Mouse (Mus musculus): ENCODE measurements around the gene Ano6. TPM values are rescaled to one million over a fixed set of nuclear protein-coding genes. Genes with fewer than 3 reads are reported as not detected.

Gene Ano6
- polyA plus RNA-seq, 1 experiment from 2014 or later, result 32.4 TPM

GRCm38 (mm10) chr15:95976156-95976876 lies 185.7 kb downstream of the Ano6 start:
- H3K4me1 ChIP-seq, result peaks cover 10% of the 10 kb centered on the region
- H3K27ac ChIP-seq, result 0 out of 2 replicates have a peak overlapping the region, but pooled peaks have one; percentile 15
- no peak for DNase-seq (ENCODE audit: extremely low spot score, low spot score)

GRCm38 (mm10) chr15:95977169-95977938 lies 186.7 kb downstream of the Ano6 start:
- H3K4me3 ChIP-seq, result no peak overlapping the region
- peaks cover 10% of the 10 kb centered on the region for H3K4me1 ChIP-seq
- no peak for DNase-seq (ENCODE audit: extremely low spot score, low spot score)
- 83% methylated on average over 8 of the region's 8 CpGs for WGBS
- H3K27me3 ChIP-seq (ENCODE audit: poor library complexity, severe bottlenecking), result no peaks in the 10 kb centered on the region
- peaks cover 20% of the 10 kb centered on the region for H3K36me3 ChIP-seq (replicated peaks)
- H3K9me3 ChIP-seq, result no peaks in the 10 kb centered on the region
- H3K27ac ChIP-seq, result no peak overlapping the region

More at GRCm38 (mm10) chr15:95976156-95976876, 185.7 kb downstream of the Ano6 start:
- Histone ChIP-seq H3K4me3 (no peak overlapping the region), H3K9me3 (no peaks in the 10 kb centered on the region), H3K27me3 (ENCODE audit: poor library complexity, severe bottlenecking) (no peaks in the 10 kb centered on the region), H3K36me3 (replicated peaks) (peaks cover 28% of the 10 kb centered on the region)
- WGBS, result 65% methylated on average over 4 of the region's 4 CpGs

- no peak overlapping the region for H3K27ac ChIP-seq
- H3K27me3 ChIP-seq (ENCODE audit: poor library complexity, severe bottlenecking), result no peaks in the 10 kb centered on the region
- H3K4me3 ChIP-seq, result no peak overlapping the region
- H3K9me3 ChIP-seq, result no peaks in the 10 kb centered on the region
- peaks cover 10% of the 10 kb centered on the region for H3K4me1 ChIP-seq
- 93% methylated on average over 3 of the region's 3 CpGs for WGBS
- no peak for DNase-seq (ENCODE audit: extremely low spot score, low spot score)
- peaks cover 15% of the 10 kb centered on the region for H3K36me3 ChIP-seq (replicated peaks)
Measured at GRCm38 (mm10) chr15:95977939-95978252, 187.3 kb downstream of the Ano6 start.

GRCm38 (mm10) chr15:95980641-95981040 lies 190.0 kb downstream of the Ano6 start:
- DNase-seq (ENCODE audit: extremely low spot score, low spot score), result no peak
- Histone ChIP-seq H3K9me3 (no peaks in the 10 kb centered on the region), H3K27me3 (ENCODE audit: poor library complexity, severe bottlenecking) (no peaks in the 10 kb centered on the region), H3K36me3 (replicated peaks) (no peaks in the 10 kb centered on the region), H3K27ac (no peak overlapping the region), H3K4me1 (peaks cover 10% of the 10 kb centered on the region), H3K4me3 (no peak overlapping the region)
- WGBS, result 81% methylated on average over 5 of the region's 5 CpGs

GRCm38 (mm10) chr15:95987916-95988315 lies 197.3 kb downstream of the Ano6 start:
- H3K4me1 ChIP-seq, result no peaks in the 10 kb centered on the region
- no peaks in the 10 kb centered on the region for H3K36me3 ChIP-seq (replicated peaks)
- H3K27ac ChIP-seq, result no peak overlapping the region
- WGBS, result 96% methylated on average over 3 of the region's 3 CpGs
- no peaks in the 10 kb centered on the region for H3K27me3 ChIP-seq (ENCODE audit: poor library complexity, severe bottlenecking)
- H3K4me3 ChIP-seq, result no peak overlapping the region
- H3K9me3 ChIP-seq, result peaks cover 5% of the 10 kb centered on the region; the same call in 1 of the 2 replicates
- DNase-seq (ENCODE audit: extremely low spot score, low spot score), result peak; percentile 1

- 88% methylated on average over 9 of the region's 9 CpGs for WGBS
- H3K4me1 ChIP-seq, result no peaks in the 10 kb centered on the region
- H3K27me3 ChIP-seq (ENCODE audit: poor library complexity, severe bottlenecking), result no peaks in the 10 kb centered on the region
- peaks cover 5% of the 10 kb centered on the region; the same call in 1 of the 2 replicates for H3K9me3 ChIP-seq
- no peak overlapping the region for H3K27ac ChIP-seq
- no peaks in the 10 kb centered on the region for H3K36me3 ChIP-seq (replicated peaks)
- DNase-seq (ENCODE audit: extremely low spot score, low spot score), result peak; percentile 9
- no peak overlapping the region for H3K4me3 ChIP-seq
Measured at GRCm38 (mm10) chr15:95989496-95990124, 199.0 kb downstream of the Ano6 start.

GRCm38 (mm10) chr15:96002958-96003601 lies 212.4 kb downstream of the Ano6 start:
- H3K27ac ChIP-seq, result no peak overlapping the region
- H3K27me3 ChIP-seq (ENCODE audit: poor library complexity, severe bottlenecking), result no peaks in the 10 kb centered on the region
- H3K4me3 ChIP-seq, result no peak overlapping the region
- no peaks in the 10 kb centered on the region for H3K4me1 ChIP-seq
- no peak for DNase-seq (ENCODE audit: extremely low spot score, low spot score)
- no peaks in the 10 kb centered on the region for H3K9me3 ChIP-seq
- H3K36me3 ChIP-seq (replicated peaks), result no peaks in the 10 kb centered on the region
- WGBS, result 85% methylated on average over 6 of the region's 6 CpGs

GRCm38 (mm10) chr15:96011640-96012390 lies 221.2 kb downstream of the Ano6 start:
- Histone ChIP-seq H3K4me3 (no peak overlapping the region), H3K9me3 (peaks cover 11% of the 10 kb centered on the region; the same call in 1 of the 2 replicates), H3K27me3 (ENCODE audit: poor library complexity, severe bottlenecking) (no peaks in the 10 kb centered on the region), H3K4me1 (peaks cover 3% of the 10 kb centered on the region), H3K36me3 (replicated peaks) (no peaks in the 10 kb centered on the region), H3K27ac (peak overlapping the region; percentile 76; the same call in 1 of the 2 replicates)
- 82% methylated on average over 16 of the region's 16 CpGs for WGBS
- DNase-seq (ENCODE audit: extremely low spot score, low spot score), result no peak

GRCm38 (mm10) chr15:96012391-96012775 lies 221.7 kb downstream of the Ano6 start:
- Histone ChIP-seq H3K9me3 (peaks cover 16% of the 10 kb centered on the region; the same call in 1 of the 2 replicates), H3K4me3 (no peak overlapping the region), H3K4me1 (peaks cover 3% of the 10 kb centered on the region), H3K36me3 (replicated peaks) (no peaks in the 10 kb centered on the region), H3K27ac (peak overlapping the region; percentile 76), H3K27me3 (ENCODE audit: poor library complexity, severe bottlenecking) (no peaks in the 10 kb centered on the region)
- DNase-seq (ENCODE audit: extremely low spot score, low spot score), result no peak
- 66% methylated on average over 8 of the region's 8 CpGs for WGBS

- Histone ChIP-seq H3K36me3 (replicated peaks) (no peaks in the 10 kb centered on the region), H3K4me1 (peaks cover 3% of the 10 kb centered on the region), H3K27ac (no peak overlapping the region), H3K9me3 (peaks cover 16% of the 10 kb centered on the region; the same call in 1 of the 2 replicates), H3K27me3 (ENCODE audit: poor library complexity, severe bottlenecking) (no peaks in the 10 kb centered on the region), H3K4me3 (no peak overlapping the region)
- DNase-seq (ENCODE audit: extremely low spot score, low spot score), result no peak
- WGBS, result 94% methylated on average over 4 of the region's 4 CpGs
Measured at GRCm38 (mm10) chr15:96014501-96014900, 223.9 kb downstream of the Ano6 start.

- no peaks in the 10 kb centered on the region for H3K27me3 ChIP-seq (ENCODE audit: poor library complexity, severe bottlenecking)
- no peak for DNase-seq (ENCODE audit: extremely low spot score, low spot score)
- no peak overlapping the region for H3K27ac ChIP-seq
- peaks cover 14% of the 10 kb centered on the region; the same call in 1 of the 2 replicates for H3K9me3 ChIP-seq
- WGBS, result 91% methylated on average over 3 of the region's 3 CpGs
- no peaks in the 10 kb centered on the region for H3K36me3 ChIP-seq (replicated peaks)
- H3K4me1 ChIP-seq, result no peaks in the 10 kb centered on the region
- H3K4me3 ChIP-seq, result no peak overlapping the region
Measured at GRCm38 (mm10) chr15:96020465-96020864, 229.8 kb downstream of the Ano6 start.

GRCm38 (mm10) chr15:96021506-96021905 lies 230.9 kb downstream of the Ano6 start:
- H3K9me3 ChIP-seq, result peaks cover 7% of the 10 kb centered on the region; the same call in 1 of the 2 replicates
- H3K27ac ChIP-seq, result no peak overlapping the region
- DNase-seq (ENCODE audit: extremely low spot score, low spot score), result no peak
- H3K4me1 ChIP-seq, result no peaks in the 10 kb centered on the region
- no peak overlapping the region for H3K4me3 ChIP-seq
- WGBS, result 68% methylated on average over 10 of the region's 10 CpGs
- H3K27me3 ChIP-seq (ENCODE audit: poor library complexity, severe bottlenecking), result no peaks in the 10 kb centered on the region
- H3K36me3 ChIP-seq (replicated peaks), result no peaks in the 10 kb centered on the region
